Mouse (Mus musculus) spleen, postnatal 4 days (tissue): ENCODE data around the gene Angptl2.
A peak's percentile ranks its signal among the peaks of the same experiment; 100 is the strongest.

Experiments used
- DNase-seq, 2 experiments: peaks; one replicate each; pipeline ENCODE4 v3.0.0; 2022; ENCODE audit warnings: low spot score in 2 of 2

The Angptl2 gene

DNA sequence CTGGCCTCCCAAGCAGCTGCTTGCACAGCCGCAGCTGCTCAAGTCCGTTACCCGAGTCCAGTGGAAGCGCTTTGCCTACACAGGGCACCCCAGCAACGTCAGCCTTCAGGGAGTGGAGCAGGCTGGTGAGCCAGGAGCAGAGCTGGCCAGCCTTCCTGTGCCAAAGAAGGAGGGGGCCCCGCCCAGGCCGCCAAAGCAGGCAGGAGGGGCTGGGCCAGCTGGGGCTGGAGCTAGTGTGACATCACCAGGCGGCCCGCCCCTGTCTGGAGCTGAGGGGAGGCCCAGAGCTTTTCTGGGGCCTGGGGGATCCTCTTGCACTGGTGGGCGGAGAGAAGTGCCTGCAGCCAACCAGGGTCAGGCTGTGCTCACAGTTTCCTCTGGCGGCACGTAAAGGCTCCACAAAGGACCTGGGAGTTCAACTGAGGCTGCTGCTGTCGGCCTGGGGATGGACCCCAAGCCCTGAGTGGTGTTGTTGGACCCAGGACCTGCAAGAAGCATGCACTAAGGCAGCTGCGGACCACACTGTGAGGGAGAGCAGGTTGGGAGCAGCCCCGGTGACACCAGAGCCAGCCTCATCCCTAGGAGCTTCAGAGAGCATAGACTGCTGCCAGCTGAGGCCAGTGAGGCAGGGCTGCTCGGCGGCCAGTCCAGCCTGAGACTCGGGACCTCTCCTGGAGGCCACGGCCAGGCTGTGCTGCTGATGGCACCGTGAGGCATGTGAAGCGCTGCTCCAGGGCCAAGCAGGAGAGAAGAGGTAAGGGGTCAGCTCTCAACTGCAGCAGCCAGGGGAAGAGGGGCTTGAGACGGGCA lies at the start of gene Angptl2:
Gene Angptl2, plus strand, starts transcription at position 370 of the 810 bp plus-strand sequence.
- DNase-seq = peak; percentile 53 to 70

DNA sequence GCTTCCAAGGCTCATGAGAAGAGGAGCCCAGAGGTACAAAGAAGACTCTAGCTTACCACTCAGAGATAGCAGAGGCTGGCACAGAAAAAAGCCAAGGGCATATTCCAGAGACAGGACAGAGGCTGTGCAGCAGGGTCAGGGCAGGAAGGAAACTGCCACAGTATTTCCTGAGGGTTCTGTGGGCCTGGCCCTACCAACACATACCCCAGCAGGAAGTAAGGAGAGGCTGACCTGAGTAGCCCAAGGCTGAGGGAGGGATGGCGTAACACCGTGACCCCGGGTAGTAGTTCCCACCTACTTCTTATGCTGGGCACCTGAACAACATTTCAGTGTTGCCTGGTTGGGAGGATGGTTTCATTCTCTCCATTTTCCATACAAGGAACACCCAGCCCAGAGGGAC lies 48.8 kb upstream of the Angptl2 start:
- no peak for DNase-seq

- no peak for DNase-seq
Observed at GRCm38 (mm10) chr2:33169445-33169844, 46.4 kb upstream of the Angptl2 start.

DNA sequence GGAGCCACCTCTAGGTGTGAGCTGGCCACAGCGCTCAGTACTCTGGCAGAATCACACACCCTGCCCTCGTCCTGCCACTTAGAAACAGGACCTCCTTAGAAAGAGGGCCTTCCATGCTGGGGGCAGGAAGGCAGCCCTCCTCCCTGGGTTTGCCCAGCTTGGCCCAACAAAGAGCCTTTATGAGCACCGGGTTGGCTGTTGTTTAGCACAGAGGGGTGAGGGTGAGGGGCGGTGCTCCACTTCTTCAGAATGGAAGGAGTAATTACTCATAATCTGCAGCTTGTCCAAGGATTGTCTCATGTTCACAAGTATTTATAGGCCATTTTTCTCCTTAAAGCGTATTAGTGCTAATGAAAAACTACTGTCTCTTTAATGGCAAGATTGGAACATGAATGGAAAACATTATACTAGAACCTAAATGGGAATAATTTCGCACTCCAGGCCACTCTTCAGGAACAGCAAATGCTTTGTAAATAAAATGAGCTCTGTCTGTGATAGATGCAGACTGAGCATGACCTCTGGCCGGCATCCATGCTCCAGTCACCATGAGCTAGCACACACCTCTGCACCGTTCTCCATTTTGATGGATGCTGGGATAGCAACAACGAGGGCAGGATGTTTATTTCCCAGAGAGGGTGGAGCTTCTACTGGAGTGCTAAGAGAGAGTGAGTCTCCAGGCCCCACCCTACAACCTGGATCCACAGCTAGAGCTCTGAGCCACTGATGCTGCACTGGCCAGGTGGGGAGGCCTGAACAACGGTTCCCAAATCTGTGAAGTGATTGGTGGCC lies 44.9 kb upstream of the Angptl2 start:
- no peak for DNase-seq

DNA sequence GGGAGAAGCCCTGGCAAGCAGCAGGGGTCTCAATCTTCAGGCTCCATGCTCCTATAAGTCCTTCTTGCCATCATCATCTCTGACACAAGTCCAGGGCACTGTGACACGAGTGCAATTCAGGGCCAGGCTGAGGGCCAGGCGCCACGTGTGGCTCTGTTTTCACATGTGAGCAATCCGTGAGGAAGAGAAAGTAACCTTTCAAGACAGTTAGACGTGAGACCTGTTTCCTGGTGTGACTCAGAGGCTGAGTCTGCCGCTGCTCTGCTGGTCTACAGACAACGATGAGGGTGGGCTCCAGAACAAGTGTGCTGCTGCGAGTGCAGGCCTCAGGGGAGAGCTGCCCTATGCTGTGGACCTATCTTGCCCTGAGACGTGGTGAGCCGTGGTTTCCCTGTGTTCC lies 42.7 kb upstream of the Angptl2 start:
- no peak for DNase-seq

DNA sequence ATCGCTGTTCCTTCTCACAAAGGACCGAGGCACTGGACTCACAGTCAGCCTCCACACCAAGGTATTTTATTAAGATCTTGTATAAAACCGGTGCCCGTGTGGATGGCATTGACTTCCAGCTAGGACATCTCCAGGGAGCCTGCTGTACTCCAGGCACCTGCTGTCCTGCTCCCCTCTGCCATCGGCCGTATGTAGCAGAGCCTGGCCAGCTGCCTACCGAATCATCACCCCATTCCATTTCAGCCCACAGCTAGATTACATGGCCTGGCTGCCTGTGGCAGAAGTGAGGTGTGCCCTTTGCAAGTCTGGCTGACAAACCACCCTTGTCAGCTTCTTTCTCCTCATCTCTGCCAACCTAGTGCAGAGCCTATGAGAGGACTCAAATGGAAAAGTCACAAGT lies 42.2 kb upstream of the Angptl2 start:
- DNase-seq = no peak

- no peak for DNase-seq
Observed at GRCm38 (mm10) chr2:33176516-33176915, 39.4 kb upstream of the Angptl2 start.

GRCm38 (mm10) chr2:33176921-33177320 lies 38.9 kb upstream of the Angptl2 start:
- DNase-seq = no peak

DNA sequence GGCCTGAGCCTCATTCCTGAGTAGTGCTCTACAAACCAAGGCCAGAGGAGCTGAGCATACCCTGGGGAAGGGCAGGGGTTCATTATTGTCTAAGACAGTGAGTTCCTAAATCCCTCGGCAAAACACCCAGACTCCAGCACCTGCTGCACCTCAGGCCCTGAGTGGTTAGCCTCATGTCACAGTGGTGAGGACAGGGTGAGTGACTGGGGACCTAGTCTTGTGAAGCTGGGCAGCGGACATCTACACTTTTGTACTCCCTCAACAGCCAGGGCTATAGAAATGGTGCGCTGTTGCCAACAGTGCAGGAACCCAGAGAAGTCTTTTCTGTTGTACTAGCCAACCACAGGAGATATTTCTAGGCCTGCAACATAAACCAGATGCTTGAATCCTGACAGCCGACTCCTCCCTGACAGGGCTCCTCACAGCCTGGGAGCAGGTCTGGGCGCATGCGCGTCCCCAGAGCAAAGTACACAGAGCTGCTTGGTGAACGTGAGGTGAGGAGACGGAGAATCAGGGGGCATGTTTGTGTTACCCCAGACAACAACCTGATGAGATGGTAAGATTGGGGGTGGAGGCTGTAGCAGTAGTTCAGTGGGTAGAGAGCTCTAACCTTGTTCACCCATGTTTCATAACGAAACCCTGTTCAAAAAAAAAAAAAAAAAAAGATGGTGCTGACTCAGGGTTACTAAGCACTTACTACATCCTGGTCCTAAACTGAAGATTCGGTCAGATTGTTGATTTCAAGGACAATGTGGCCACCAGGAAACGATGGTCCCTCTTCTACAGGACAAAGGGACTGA lies 38.2 kb upstream of the Angptl2 start:
- no peak for DNase-seq

- DNase-seq = no peak
Observed at GRCm38 (mm10) chr2:33178243-33178932, 37.5 kb upstream of the Angptl2 start.

DNA sequence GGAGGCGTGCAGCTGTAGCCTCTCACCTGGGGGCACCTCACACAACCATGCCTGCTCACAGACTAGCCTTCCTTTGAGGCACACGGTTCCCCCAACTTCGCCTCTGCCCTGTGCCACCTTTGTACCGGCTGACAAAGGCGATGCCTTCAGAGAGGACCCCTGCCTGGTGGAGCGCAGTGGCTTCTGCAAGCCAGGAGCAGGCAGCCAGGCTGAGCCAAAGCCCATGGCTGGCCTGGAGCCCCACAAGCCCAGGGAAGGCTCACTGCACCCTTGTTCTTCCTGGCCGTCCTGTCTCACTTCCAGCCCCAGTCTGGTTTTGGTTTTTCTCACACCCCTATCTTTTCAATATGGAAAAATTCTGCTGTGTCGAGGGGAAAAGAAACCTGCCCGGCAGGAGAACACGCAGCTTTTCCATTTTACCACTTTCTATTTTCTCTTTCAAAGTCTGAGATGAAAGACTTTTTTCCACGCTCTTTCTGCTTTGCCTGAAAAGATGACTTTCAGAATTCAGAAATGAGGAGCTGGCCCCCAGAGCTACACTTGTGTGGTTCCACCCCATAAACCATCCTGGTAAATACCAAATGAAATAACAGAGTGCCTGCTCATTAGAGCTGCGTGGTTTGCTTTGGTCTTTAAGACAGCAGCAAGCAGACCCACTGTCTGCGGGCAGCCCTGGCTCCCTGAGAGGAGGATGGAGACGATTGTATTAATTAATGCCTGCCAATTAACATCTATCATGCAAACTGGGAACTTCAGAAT lies 36.5 kb upstream of the Angptl2 start:
- DNase-seq = no peak

- DNase-seq = no peak
Observed at GRCm38 (mm10) chr2:33179930-33180630, 35.8 kb upstream of the Angptl2 start.

DNA sequence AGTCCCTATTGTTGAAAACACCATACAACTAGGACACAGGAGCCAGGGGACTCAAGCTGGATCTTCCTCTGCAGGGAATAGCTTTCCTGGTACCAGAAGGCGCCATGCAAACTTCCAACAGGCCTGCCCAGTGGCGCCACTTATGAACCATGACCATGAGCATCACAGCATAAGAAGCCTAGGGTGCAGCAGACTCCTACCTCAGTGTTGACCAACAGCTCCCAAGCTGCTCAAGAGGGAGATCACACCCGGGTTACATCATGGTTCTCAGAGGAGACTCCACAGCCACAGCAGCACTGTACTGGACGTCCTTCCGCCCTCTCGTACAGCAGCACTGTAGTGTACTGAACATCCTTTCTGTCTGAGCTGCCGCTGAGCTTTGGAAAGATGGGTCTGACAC lies 32.5 kb upstream of the Angptl2 start:
- DNase-seq = no peak

DNA sequence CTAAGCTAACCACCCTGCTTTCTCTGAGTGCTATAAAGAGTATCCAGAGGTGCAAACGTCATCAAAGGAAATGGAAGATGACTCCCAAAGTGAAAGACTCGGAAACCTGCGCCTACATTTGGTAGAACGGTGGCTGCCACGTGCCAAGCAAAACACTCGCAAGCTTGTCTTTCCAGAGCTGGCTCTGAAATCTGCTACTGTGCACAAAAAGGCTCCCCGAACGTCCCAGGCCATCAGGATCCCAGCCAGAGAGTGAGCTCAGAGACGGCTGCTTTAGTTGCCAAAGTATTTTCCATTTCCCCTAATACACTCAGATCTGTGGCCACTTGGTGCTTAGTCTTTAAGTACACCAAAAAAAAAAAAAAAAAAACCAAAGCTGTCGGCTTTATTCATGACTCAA lies 31.2 kb upstream of the Angptl2 start:
- DNase-seq = no peak

DNA sequence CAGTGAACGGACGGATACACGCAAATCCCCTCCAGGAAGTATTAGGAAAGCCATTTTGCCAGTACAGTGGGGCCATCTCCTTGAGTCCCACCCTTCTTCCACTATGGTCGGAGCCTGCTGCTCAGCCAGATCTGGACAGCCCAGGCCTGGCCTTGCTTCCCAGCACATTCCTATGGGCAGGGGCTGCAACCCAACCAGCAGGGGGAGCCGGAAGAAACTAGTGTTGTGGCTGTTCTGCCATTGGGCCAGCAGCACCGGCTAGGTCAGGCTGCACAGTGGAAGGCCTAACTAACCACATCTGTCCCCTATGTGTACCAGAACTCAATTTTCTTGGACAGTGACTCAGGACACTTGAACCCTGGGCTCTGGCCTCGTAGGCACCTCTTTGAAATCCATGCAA lies 30.6 kb upstream of the Angptl2 start:
- DNase-seq = peak; percentile 25 to 74

DNA sequence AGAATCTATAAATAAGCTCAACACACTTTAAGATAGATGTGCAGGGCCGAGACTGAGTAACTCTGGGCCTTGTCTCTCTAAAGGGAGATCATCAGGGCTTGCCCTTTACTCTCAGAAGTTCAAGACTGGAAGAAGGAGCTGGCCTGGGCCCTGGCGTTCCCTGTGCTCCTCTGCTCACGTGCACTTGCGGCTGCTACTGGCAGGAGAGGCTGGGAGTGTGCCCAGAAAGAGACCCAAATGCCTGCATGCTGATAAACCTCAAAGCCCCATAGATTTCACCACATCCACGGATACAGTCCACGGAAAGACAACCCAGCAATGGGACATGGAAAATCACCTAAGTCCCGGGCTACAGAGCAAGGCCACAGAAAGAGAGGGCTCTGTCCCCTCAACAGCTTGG lies 29.4 kb upstream of the Angptl2 start:
- no peak for DNase-seq

- no peak for DNase-seq
Observed at GRCm38 (mm10) chr2:33187874-33188273, 28.0 kb upstream of the Angptl2 start.

DNA sequence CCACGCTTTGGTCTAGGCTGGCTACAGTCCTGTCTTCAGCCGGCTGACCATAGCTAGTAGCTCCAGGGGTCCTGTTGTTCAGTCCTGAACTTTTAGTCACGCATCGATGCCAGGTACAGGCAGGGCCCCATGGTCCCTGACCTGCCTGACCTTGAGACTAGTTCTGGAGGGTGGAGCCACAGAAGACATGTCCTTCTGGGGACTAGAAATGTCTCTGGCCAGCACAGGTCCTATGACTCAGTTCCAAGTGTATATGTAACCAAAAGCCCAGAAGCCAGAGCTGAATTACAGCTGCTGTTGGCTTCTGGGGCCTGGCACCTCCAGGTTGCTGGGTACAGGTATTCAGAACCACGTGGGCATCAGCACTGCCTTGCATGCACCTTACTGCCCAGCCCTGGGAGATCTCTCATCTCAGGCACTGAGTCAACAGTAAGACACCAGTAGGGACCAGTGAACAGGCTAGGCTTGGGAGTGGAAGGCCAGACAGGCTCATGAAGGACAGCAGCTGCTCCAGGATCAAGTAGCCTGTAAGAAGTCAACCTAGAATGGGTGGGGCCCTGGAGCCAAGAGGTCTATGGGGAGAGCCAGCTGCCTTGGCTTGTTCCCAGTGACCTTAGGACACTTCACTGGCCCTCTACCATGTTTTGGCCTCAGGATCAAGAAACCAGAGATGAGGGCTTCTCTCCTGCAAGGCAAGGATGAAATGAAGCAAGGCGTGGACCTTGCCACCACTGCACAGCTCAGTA lies 26.8 kb upstream of the Angptl2 start:
- no peak for DNase-seq

GRCm38 (mm10) chr2:33189976-33190375 lies 25.9 kb upstream of the Angptl2 start:
- DNase-seq = no peak
